Mouse (Mus musculus) B cell, adult (primary cell): ENCODE data around the gene Batf3. TPM values are rescaled to one million over a fixed set of nuclear protein-coding genes. Genes with fewer than 3 reads are reported as not detected.

Source experiments
- total RNA-seq: library from RNA; stranded (reverse); gene quantifications from 4 replicates; pipeline ENCODE4 v1.2.4, GENCODE M21; 2023; ENCODE audit not compliant: inconsistent age

Batf3 gene
- 0.90 to 1.2 TPM in 2 of 4 replicates, not detected in the others for total RNA-seq

GRCm38 (mm10) chr1:191097802-191098747, at the start of gene Batf3:
Gene Batf3, plus strand, starts transcription at chr1:191097847.

GRCm38 (mm10) chr1:191062781-191063485, 34.7 kb upstream of the Batf3 start, which contains the start of the genes Tatdn3 and Nsl1:
Gene Tatdn3, minus strand, starts transcription at chr1:191062932.
Gene Nsl1, plus strand, starts transcription at chr1:191063012.

Other genes with a start within 250 kb of the Batf3 start
- gene Rps6kc1, start 186.1 kb upstream of the Batf3 start, total RNA-seq: 7.4 to 13.8 TPM (median 10.4 TPM) in 4 replicates
- 74.2 to 87.3 TPM (median 81.3 TPM) in 4 replicates for gene Angel2, start 172.7 kb upstream of the Batf3 start, total RNA-seq
- 0.54 to 0.96 TPM (median 0.77 TPM) in 4 replicates for gene Vash2, start 118.6 kb upstream of the Batf3 start, total RNA-seq
- 14.5 to 19.1 TPM (median 17.3 TPM) in 4 replicates for gene Flvcr1, start 71.7 kb upstream of the Batf3 start, total RNA-seq
- gene Spata45, start 61.2 kb upstream of the Batf3 start, total RNA-seq: not detected in 4 replicates
- 8.4 to 12.4 TPM (median 11.0 TPM) in 4 replicates for gene Tatdn3, start 34.9 kb upstream of the Batf3 start, total RNA-seq
- 0.97 to 3.9 TPM (median 1.8 TPM) in 4 replicates for gene Nsl1, start 34.8 kb upstream of the Batf3 start, total RNA-seq
- gene Fam71a, start 67.0 kb downstream of the Batf3 start, total RNA-seq: 0.36 to 0.74 TPM (median 0.52 TPM) in 4 replicates
- 106 to 123 TPM (median 119 TPM) in 4 replicates for gene Atf3, start 120.2 kb downstream of the Batf3 start, total RNA-seq
- gene Nenf, start 220.3 kb downstream of the Batf3 start, total RNA-seq: 15.9 to 17.7 TPM (median 16.1 TPM) in 4 replicates
- gene Tmem206, start 228.1 kb downstream of the Batf3 start, total RNA-seq: 31.0 to 39.9 TPM (median 36.4 TPM) in 4 replicates